16 mouse cellular contexts compared by ENCODE assay signal in the genomic region with DNA sequence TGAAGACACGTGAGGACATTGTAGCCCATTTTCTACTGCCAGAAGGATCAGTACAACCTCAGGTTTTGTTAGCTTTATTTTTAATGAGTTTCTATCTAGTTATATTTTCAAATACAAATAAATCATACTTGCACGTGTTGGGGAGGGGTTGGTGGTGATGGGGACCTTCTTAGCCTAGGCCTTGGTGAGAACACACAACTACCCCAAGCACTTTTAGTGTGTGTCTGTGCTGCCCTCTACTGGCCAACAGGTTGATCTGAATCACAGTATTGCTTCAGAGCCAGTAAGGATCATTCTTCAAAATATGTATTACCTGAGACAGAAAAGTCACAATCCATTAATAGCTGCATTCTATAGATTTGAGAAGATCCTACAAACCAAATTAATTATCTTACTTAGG. TPM values are rescaled to one million over a fixed set of nuclear protein-coding genes. Genes with fewer than 3 reads are reported as not detected.
DNase-seq lines count a peak whose midpoint lies in the region; TF ChIP-seq lines count a peak whose summit lies in the region.
"Not testable (repeated sequence)": the region's sequence is repeated elsewhere in the genome, so short reads cannot be mapped to it uniquely, and the experiment has no call there.
"Had no signal": no experiment of that assay in that cellular context is flagged by ENCODE, and none has a peak within 500 bp of the region (broad histone marks: within the 10 kb centered on the region; RNA-seq: fewer than 3 reads in every experiment).

No protein-coding gene starts in this region.

- not testable (repeated sequence) for H3K27ac ChIP-seq in layer of hippocampus, adult 2 months

- TF ChIP-seq CTCF in layer of hippocampus, adult 2 months (conservative IDR thresholded peaks at IDR 0.05): peak; percentile 41

- peak; percentile 10 for DNase-seq in adrenal gland, adult 8-10 months
- peak; percentile 3 to 5 for DNase-seq in cerebellum, adult 18-20 months
- peak; percentile 8 for DNase-seq in heart, postnatal 4 days
- DNase-seq in kidney, postnatal 10 days: peak; percentile 42
- DNase-seq in layer of hippocampus, adult 2 months (ENCODE audit: low spot score in 2 of 2): not testable (repeated sequence)
- DNase-seq in right cerebral cortex, adult 18-20 months: peak; percentile 3
- DNase-seq in thymus, postnatal 4 days: peak; percentile 5

- not testable (repeated sequence) for H3K4me3 ChIP-seq in layer of hippocampus, adult 2 months

RNA-seq across cellular contexts. Expression of a gene that starts 35.1 kb away (rescaled TPM):
- not detected for total RNA-seq in adrenal gland, adult 8-10 months (2022)
- not detected for total RNA-seq in heart, postnatal 4 days (2021)
- not detected for total RNA-seq in layer of hippocampus, adult 2 months (2021)
- total RNA-seq: gastrocnemius, adult 8-10 months; gastrocnemius, postnatal 4 days; heart, adult 8-10 months; heart, postnatal 10 days; left cerebral cortex, adult 18-20 months; left cerebral cortex, postnatal 14 days; liver, adult 2 months; megakaryocyte, adult 5-6 weeks; neutrophil, adult 5-6 weeks had no signal
